Mouse (Mus musculus) heart, postnatal 0 days (tissue): Measurements from ENCODE around the gene Litaf.

Source experiments
- CTCF ChIP-seq: IDR thresholded peaks from 2 replicates; pipeline ENCODE4 v1.5.1; 2016; ENCODE audit warnings: antibody characterized with exemption, control low read depth, low read depth
- EP300 ChIP-seq: IDR thresholded peaks from 2 replicates; pipeline ENCODE4 v1.6.1; 2016; ENCODE audit warnings: antibody characterized with exemption, low read depth

DNA sequence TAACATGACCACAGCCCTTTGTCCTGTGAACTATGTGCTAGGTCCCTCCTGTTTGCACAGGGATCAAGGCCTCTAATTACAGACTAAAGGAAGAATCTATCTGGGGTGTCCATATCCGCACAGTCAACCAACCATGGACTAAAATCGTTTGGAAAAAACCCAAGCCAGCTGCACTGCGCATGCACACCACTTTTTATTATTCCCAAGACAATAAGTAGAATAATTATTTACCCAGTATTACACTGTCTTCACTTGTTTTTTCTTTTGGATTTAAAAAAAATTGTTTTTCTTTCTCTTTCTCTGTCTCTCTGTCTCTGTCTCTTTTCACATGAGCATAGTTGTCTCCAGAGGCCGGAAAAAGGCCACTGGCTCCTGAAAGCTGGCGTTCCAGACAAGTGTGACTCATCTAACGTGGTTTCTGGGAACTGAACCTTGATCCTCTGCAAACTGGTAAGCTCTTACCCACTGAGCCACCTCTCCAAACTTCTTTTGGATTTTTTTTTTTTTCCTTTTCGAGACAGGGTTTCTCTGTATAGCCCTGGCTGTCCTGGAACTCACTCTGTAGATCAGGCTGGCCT is 84.4 kb downstream of the Litaf start:
- TF ChIP-seq EP300 (no peak), CTCF (no peak)
